Mouse (Mus musculus): Measurements from ENCODE around the gene Zfp467.
A peak's percentile ranks its signal among the peaks of the same experiment; 100 is the strongest.

Zfp467 gene

GRCm38 (mm10) chr6:48439654-48440053 lies 6.0 kb downstream of the Zfp467 start:
- no peak for DNase-seq

- no peak for DNase-seq
Measured at GRCm38 (mm10) chr6:48438475-48439125, 7.0 kb downstream of the Zfp467 start.

GRCm38 (mm10) chr6:48437679-48438376 lies 7.8 kb downstream of the Zfp467 start:
- DNase-seq: peak; percentile 22

GRCm38 (mm10) chr6:48435706-48436349 lies 9.8 kb downstream of the Zfp467 start:
- peak; percentile 46 for DNase-seq

- DNase-seq: peak; percentile 65
Measured at GRCm38 (mm10) chr6:48435111-48435510, 10.5 kb downstream of the Zfp467 start.

GRCm38 (mm10) chr6:48434651-48435050 lies 11.0 kb downstream of the Zfp467 start:
- no peak for DNase-seq

GRCm38 (mm10) chr6:48432893-48433816 lies 12.5 kb downstream of the Zfp467 start:
- no peak for DNase-seq

GRCm38 (mm10) chr6:48430748-48431147 lies 14.9 kb downstream of the Zfp467 start:
- DNase-seq: no peak

- no peak for DNase-seq
Measured at GRCm38 (mm10) chr6:48428769-48429557, 16.7 kb downstream of the Zfp467 start.

GRCm38 (mm10) chr6:48426956-48427355 lies 18.7 kb downstream of the Zfp467 start:
- DNase-seq: no peak

GRCm38 (mm10) chr6:48424074-48424473 lies 21.6 kb downstream of the Zfp467 start:
- no peak for DNase-seq

- DNase-seq: no peak
Measured at GRCm38 (mm10) chr6:48423336-48423735, 22.3 kb downstream of the Zfp467 start.

GRCm38 (mm10) chr6:48420647-48421046 lies 25.0 kb downstream of the Zfp467 start:
- DNase-seq: no peak

GRCm38 (mm10) chr6:48416486-48416885 lies 29.1 kb downstream of the Zfp467 start:
- peak; percentile 29 for DNase-seq

GRCm38 (mm10) chr6:48415636-48416035 lies 30.0 kb downstream of the Zfp467 start:
- no peak for DNase-seq

- DNase-seq: no peak
Measured at GRCm38 (mm10) chr6:48414886-48415285, 30.7 kb downstream of the Zfp467 start.

- no peak for DNase-seq
Measured at GRCm38 (mm10) chr6:48413081-48413480, 32.5 kb downstream of the Zfp467 start.

GRCm38 (mm10) chr6:48412662-48413061 lies 33.0 kb downstream of the Zfp467 start:
- no peak for DNase-seq

GRCm38 (mm10) chr6:48412147-48412546 lies 33.5 kb downstream of the Zfp467 start:
- DNase-seq: no peak

GRCm38 (mm10) chr6:48411193-48412092 lies 34.2 kb downstream of the Zfp467 start:
- DNase-seq: peak; percentile 28

- DNase-seq: no peak
Measured at GRCm38 (mm10) chr6:48410551-48410950, 35.1 kb downstream of the Zfp467 start.
